Mouse (Mus musculus) kidney, adult 18-20 months (tissue): Measurements from ENCODE around the gene Atad2b.
"Not testable (repeated sequence)": the region's sequence is repeated elsewhere in the genome, so short reads cannot be mapped to it uniquely, and the experiment has no call there.

Experiments used
- DNase-seq: peaks from one replicate; pipeline ENCODE4 v3.0.0; 2021

Gene Atad2b

GRCm38 (mm10) chr12:4916994-4917804, at the start of gene Atad2b:
Gene Atad2b, plus strand, starts transcription at chr12:4917353.
- DNase-seq = peak; percentile 97

- no peak for DNase-seq
Measured at GRCm38 (mm10) chr12:4868924-4869323, 48.2 kb upstream of the Atad2b start.

GRCm38 (mm10) chr12:4871260-4871659, 45.9 kb upstream of the Atad2b start:
- no peak for DNase-seq

- no peak for DNase-seq
Measured at GRCm38 (mm10) chr12:4872273-4872672, 44.9 kb upstream of the Atad2b start.

GRCm38 (mm10) chr12:4872983-4873477, 44.1 kb upstream of the Atad2b start:
- no peak for DNase-seq

- no peak for DNase-seq
Measured at GRCm38 (mm10) chr12:4873531-4873930, 43.6 kb upstream of the Atad2b start.

GRCm38 (mm10) chr12:4874161-4874927, 42.8 kb upstream of the Atad2b start, which contains the start of gene Mfsd2b:
Gene Mfsd2b, minus strand, starts transcription at chr12:4874359.
- DNase-seq = peak; percentile 81

GRCm38 (mm10) chr12:4875623-4876022, 41.5 kb upstream of the Atad2b start:
- DNase-seq = no peak

GRCm38 (mm10) chr12:4878296-4878783, 38.8 kb upstream of the Atad2b start:
- no peak for DNase-seq

GRCm38 (mm10) chr12:4879048-4879447, 38.1 kb upstream of the Atad2b start:
- peak; percentile 16 for DNase-seq

- no peak for DNase-seq
Measured at GRCm38 (mm10) chr12:4882086-4882485, 35.1 kb upstream of the Atad2b start.

- no peak for DNase-seq
Measured at GRCm38 (mm10) chr12:4885062-4885461, 32.1 kb upstream of the Atad2b start.

GRCm38 (mm10) chr12:4886581-4886980, 30.6 kb upstream of the Atad2b start:
- not testable (repeated sequence) for DNase-seq

GRCm38 (mm10) chr12:4888739-4889138, 28.4 kb upstream of the Atad2b start:
- DNase-seq = no peak

- no peak for DNase-seq
Measured at GRCm38 (mm10) chr12:4889251-4889650, 27.9 kb upstream of the Atad2b start.

- no peak for DNase-seq
Measured at GRCm38 (mm10) chr12:4889891-4890290, 27.3 kb upstream of the Atad2b start.

- no peak for DNase-seq
Measured at GRCm38 (mm10) chr12:4898024-4898423, 19.1 kb upstream of the Atad2b start.

GRCm38 (mm10) chr12:4905946-4906345, 11.2 kb upstream of the Atad2b start:
- no peak for DNase-seq

GRCm38 (mm10) chr12:4906476-4906875, 10.7 kb upstream of the Atad2b start:
- no peak for DNase-seq

- peak; percentile 96 for DNase-seq
Measured at GRCm38 (mm10) chr12:4906951-4907906, 9.9 kb upstream of the Atad2b start, which contains the start of gene Ubxn2a. Gene Ubxn2a, minus strand, starts transcription at chr12:4907705.

GRCm38 (mm10) chr12:4908391-4908790, 8.8 kb upstream of the Atad2b start:
- DNase-seq = no peak

GRCm38 (mm10) chr12:4910496-4910895, 6.7 kb upstream of the Atad2b start:
- DNase-seq = peak; percentile 15
